Mouse (Mus musculus) layer of hippocampus, postnatal 10 days (tissue): Measurements from ENCODE around the gene Pik3r5. TPM values are rescaled to one million over a fixed set of nuclear protein-coding genes. Genes with fewer than 3 reads are reported as not detected.

ENCODE experiments used
- DNase-seq, 2 experiments: peaks; one replicate each; pipeline ENCODE4 v3.0.0; 2021; ENCODE audit warnings: low spot score in 2 of 2
- total RNA-seq, 2 experiments: library from RNA; stranded (reverse); gene quantifications; 2 replicates each; pipeline ENCODE4 v1.2.3; 2021

Gene Pik3r5
- total RNA-seq, 2 experiments from 2014 or later, result 1.2 to 1.6 TPM

DNA sequence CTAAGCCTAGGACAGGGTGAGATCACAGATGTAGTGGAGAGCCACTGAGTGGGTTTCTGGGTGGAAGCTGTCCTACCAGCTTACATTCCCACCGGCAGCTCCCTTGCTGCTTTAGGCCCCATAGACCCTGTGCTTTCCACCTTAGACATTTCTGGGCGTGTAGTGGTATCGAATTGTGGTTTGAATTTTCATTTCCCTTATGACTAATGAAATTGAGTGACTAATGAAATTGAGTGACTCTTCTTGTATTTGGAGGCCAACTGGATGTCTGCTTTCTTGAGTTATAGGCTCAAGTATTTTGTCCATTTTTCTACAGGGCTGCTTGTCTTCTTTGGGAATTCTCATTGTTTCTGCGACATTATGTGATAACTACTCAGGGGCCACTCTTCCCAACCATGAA is 14.6 kb downstream of the Pik3r5 start:
- DNase-seq, result no peak

DNA sequence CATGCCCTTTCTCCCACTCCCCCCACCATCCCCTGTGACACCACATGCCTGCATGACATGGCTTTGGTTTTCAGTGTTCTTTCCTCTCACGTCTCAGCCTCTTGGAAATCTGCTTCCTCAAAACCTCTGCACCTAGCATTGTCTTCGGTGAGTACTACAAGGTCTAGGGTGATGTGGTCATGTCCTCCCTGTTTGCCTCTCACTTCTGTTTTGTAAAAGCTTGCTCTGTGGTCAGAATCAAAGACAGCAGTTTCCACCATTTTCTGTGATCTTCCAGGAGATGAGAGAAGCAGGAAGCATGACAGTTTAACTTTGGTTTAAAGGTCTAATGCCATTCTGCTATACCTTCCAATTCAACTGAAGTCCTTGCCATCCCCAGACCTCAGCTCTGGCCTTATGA is 15.3 kb downstream of the Pik3r5 start:
- DNase-seq, result no peak

DNA sequence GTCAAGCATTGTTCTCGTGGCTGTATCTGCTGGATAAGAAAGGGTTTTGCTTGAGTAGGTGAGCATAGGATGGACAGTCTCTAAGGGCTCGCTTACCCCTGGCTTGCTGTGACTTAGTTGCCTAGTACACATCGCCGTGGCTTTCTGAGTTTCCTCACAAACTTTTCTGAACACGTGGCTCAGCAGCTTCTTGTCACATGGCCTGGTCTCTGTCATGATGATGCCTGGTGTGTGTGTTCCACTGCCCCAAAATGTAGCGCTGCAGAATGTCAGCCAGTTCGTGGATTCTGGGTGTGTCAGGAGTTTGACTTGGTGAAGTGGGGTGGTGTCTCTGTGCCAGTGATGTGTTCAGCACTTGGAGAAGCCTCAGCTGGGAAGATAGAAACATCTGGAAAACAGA is 16.4 kb downstream of the Pik3r5 start:
- DNase-seq, result no peak

DNA sequence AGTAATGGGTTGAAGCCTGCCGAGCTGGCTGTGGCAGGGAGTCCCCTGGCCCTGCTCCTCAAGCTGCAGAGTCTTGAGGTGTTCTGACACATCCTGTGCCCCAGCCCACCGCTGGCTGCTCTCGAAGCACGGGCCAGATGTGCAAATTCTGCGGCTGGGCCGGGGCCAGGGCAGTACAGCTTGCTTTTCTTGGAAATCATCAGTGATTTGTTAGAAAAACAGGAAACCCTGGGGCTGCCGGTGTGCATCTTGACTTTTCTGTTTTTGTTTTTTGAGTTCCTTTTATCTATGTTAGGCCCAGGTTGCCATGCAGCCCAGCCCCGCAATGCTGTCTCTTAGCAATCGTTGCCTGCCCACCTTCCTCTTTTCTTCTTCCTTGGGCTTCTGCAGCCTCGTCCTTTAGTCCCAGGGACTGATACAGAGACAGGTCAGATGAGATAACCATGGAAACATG is 19.4 kb downstream of the Pik3r5 start:
- no peak for DNase-seq

DNA sequence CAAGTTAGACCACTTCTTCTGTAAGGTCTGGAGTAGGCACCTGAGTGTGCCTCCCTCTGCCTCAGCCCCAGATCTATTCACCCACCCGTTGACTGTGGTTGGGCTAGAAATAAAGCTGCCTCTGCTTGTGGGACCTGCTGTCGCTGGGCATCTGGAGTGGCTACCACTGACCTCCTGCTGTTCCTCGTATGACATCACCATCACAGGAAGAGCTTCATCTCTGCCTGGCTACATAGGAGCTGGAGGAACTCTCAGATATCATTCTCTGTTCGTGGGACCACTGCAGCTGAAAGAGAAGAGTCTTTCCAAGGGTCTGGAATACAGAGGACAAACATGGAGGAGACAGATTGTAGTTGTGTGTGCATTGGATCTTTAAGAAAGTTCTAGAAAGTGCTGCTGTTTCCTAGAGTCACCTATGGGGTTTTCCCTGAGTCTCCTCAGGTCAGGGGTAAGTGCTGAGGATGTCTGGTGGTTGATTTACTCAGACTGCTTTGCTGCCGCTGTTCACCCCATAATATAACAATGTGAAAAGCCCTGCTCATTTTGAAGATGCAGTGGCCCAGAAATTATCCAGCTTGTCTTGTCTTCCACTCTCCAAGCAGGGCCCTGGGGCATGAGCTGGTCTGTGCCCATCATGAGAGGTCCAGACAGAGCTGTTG is 20.0 kb downstream of the Pik3r5 start:
- no peak for DNase-seq

DNA sequence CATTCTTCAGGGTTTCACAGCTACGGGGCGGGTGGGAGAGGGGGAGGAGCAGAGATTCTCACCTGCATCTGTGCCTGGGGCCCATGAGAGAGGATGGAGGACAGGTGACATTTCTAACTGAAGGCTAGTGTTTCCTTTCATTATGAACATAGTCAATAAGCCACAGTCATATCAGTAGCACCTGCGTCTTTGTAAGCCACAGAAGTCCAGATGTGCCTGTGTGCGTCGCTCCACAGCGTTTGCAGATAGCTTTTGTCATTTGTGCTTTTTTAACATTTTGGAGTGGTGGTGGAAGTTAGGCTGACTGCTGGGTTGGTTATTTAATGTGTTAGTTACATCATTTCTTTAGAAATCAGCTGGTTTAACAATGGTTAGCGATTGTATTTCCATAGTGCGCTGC is 20.8 kb downstream of the Pik3r5 start:
- DNase-seq, result no peak

DNA sequence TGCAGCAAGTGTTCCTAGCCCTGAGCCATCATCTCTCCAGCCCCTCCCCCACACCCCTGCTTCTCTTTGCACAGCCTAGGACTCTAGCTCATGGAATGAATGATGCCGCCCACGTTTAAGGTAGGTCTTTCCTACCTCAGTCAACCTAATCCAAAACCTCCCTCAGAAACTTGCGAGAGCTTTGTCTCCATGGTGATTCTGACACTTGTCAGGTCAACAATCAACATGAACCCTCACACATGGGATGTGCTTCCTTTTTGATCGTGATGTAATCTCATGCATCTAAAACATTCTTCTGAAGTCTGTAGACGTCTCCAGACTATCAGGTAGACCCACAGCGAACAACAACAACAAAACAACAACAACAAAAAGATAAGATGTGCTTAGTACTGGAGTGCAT is 21.4 kb downstream of the Pik3r5 start:
- no peak for DNase-seq

DNA sequence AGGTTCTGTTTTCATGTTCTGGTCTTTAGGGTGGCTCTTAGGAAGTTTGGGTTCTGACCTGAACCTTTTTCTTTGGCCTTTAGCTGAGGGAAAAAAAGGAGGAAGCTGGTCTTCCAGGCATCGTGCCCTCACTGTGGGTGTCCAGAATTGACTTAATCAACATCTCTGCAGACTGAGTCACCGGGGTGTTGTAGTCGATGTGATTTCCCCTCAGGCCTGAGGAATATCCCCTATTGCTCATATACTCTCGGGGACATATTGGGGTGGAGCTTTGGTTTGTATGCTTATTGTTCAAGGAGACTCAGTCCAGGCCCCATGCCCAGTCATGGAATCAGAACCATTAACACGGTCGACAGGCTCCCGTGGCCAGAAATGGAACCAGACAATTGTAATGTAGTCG is 26.2 kb downstream of the Pik3r5 start:
- no peak for DNase-seq

DNA sequence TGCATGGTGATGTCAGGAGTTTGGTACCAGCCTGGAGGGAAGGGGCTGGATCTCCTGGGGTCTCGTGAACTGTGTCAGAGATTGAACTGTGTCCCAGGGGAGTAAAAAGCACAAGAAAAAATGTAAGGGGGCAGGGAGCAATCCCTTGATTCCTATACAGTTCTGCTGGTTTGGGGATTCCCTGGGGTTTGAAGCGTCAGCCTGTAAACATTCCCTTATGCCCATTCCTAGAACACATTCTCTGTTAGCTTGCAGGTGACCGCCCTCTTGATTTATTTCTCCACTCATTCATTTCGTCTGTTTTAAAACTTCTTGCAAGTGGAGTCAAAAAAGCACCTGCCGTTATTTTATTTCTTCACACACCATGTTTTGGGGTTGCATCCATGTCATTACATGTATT is 27.1 kb downstream of the Pik3r5 start:
- no peak for DNase-seq

DNA sequence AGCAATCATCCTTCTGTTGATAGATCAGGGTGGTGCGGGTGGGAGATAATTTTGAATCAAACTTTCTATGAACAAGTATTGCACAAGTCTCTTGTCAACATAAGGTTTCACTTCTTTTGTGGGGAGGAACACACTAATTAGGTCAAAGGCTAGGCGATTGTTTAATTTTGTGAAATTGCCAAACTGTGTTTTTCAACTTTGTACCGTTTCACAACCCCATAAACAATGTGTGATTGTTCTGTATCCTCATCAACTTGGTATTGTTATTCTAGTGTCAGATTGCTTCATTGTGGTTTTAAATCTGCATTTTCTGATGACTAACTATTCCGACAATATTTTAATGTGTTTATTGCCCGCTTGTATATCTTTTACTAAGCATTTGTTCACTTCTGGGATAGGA is 27.6 kb downstream of the Pik3r5 start:
- DNase-seq, result no peak

DNA sequence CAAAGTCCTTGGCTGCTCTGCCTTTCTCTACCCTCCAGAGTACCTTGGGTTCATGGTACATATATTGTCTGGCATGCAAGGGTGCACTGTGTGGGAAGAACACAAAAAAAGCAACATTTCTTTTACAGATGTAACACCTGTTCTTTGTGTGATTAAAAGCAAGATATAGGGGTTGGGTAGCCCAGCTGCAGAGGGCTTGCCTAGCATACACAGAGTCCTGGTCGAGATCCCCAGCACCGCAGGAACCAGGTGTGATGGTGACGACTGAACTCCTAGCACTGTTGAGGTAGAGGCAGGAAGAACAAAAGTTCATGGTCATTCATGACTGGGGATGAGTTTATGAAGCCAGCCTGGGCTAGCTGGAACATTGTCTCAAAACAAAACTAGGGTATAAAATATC is 30.8 kb downstream of the Pik3r5 start:
- DNase-seq, result no peak

DNA sequence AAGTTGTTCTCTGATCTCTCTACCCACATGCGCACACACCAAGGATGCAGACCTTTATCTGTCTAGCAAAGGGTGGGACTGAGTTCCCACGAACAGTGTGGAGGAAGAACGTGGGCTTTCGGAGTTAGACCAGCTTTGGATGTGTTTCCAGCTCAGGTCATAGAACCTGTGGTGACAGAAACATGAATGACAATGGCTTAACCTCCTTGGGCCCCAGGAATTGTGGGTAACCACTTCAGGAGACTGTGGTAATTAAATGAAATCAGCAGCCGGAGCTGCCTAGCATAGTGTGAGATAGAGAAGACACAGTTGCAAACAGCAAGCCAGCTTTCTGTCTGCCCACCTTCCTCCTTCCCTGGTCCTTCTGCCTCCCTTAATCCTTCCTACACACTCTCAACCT is 32.3 kb downstream of the Pik3r5 start:
- DNase-seq, result no peak

DNA sequence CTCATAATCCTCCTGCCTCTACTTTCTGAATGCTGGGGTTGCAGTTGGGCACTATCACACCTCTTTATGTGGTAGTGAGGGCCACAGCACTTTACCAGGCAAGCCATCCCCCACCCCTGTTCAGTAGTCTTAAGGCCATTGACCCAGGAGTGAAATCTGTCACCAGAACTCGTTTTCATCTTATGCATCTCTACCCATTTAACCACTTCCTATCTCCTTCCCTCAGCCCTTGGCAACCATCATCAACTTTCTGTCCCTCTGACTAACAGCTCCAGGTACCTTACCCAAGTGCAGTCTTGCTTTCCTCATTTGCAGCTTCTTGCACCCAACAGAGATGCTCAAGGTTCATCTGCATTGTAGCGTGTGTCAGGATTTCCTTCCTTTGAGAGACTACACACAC is 33.2 kb downstream of the Pik3r5 start:
- no peak for DNase-seq

DNA sequence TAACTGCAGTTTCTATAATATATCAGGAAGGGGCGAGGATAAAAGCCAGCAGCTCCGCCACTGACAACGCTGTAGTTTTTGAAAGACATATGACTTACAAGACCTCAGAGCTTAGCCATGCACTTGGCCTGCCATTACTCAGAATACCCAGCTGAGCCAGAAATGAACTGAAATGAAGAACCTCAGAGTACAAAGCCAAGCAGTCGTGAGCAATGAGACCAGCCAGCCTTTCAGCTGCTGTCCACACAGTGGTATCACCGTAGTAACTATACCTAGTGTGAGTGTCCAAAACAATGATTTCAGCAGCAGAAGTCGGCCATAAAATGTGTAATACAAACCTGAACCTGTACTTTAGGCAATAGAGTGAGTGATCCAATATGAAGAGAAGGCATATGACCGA is 35.5 kb downstream of the Pik3r5 start:
- no peak for DNase-seq

DNA sequence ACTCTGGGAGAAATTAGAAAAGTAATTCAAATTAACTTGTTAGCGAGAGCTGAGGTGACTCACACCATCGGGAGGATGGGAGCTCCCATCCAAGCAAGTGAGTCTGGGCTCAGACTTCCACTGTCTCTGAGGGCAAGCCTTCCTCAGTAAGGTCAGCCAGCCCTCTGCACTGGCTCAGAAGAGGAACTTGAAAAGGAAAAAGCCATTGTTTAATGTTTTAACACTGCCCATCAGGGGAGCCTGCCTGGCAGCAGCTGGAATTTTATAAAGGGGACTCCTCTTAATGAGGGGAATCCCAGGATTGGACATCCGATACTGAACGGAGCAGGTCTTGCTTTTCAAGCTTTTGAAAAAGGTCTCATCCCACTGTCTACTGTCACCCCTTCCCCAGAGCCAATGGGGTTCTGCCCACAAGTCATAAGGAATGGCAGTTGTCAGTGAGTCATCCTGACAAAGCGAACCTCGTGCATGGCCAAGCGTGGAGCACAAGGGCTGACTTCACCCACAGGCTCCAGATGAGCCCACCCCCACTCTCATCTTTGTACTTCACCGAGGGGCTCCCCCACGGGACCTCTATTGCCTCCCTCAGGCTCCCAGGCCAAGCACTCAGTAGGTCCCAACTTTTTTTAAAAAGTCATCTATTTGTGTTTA is 36.2 kb downstream of the Pik3r5 start:
- DNase-seq, result no peak

DNA sequence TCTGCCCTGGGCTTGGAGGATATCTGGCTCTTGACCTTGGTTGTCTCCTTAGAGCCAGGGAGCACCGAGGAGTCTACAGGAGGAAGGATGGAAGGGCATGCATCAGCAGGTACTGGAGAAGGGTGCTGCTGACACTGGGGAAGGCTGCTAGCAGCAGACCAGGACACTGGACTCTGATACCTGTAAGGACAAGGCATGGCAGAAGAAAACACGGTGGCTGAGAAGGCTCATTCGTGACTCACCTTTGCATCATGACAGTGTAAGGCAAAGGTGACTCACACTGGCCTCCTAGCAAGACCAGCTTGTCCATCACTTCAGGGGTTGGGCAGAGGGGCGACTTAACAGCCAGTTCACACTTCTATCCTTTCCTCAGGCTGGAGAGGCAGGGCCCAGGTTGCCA is 37.0 kb downstream of the Pik3r5 start:
- no peak for DNase-seq

DNA sequence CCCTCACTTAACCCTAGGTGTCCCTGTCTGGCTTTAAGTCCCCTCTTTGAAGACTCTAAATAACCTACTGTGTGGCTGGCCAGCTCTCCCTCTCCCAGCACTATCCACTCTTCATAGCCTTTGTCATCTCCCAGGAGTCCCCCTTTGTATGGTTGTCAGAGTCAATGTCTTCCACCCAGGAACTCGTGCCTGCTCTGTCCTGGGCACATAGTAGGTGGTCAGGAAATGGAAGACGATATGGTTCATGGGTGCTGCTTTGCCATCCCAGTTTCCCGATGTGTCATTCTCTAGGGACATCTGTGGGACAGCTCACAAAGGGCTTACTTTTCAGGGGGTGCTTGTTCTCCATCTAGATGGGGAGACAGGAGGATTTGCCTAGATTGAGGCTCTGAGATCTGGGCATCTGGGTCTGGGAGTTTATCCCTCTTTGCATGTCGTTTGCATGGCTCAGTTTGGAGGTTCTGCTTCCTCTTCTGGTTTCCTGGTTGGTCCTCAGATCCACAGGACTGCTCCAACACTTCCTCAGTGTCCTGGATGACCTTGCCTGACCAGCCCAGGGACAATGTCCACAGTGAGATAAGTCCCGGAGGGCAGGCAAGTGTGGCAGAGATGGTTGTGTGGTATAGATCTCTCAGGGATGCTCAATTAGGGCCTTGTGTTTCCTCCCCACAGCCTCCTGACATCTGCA is 40.4 kb downstream of the Pik3r5 start:
- no peak for DNase-seq

DNA sequence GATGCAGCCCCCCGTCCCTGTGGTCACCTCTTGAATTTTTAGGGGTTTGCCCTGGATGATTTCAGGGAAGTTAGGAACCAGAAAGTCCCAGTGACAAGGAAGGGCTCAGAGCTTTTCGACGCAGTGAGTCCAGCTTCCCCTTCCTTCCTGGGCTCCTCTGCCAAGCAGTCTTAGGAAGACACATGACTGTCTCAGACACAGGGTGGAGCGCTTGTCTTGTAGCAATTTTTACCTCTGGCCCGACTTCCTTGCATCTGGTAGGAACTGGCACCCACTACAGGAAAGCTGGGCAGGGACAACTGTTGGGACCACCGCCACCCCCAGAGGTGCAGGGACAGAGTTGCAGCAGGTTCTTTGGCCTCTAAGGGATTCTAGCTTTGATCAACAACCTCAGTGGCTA is 42.7 kb downstream of the Pik3r5 start:
- DNase-seq, result no peak

DNA sequence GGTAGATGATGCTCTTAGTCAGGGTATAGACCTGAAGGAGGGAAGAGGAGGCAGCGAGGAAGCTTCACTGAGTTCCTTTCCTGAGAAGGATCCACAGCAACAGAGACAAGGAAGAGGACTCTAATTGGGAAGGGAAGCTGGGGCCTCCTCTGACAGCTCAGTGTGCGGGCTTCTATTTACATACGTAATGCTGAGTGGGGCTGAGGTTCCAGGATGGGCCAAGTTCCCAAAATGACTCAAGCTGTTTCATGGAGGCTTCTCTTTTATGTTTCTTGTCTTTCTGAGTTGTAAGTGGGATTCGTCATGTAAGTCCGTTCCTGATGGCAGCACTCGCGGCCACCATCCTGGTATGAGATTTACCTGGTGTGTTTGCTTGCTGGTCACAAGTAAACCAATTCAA is 43.8 kb downstream of the Pik3r5 start:
- DNase-seq, result no peak

DNA sequence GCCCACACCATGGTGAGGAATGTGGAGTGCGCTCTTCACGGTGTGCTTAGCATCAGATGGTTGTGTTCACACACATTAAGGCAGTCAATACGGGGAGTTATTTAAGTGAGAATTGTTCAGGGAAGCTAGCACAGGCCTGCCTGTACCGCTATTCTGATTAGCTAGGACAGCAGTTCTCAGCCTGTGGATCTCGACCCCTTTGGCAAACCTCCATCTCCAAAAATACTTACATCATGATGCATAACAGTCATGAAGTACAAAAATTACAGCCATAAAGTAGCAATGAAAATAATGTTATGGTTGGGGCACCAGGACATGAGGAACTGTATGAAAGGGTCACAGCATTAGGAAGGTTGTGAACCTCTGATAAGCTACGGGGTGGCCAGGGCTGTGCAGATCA is 45.7 kb downstream of the Pik3r5 start:
- no peak for DNase-seq

DNA sequence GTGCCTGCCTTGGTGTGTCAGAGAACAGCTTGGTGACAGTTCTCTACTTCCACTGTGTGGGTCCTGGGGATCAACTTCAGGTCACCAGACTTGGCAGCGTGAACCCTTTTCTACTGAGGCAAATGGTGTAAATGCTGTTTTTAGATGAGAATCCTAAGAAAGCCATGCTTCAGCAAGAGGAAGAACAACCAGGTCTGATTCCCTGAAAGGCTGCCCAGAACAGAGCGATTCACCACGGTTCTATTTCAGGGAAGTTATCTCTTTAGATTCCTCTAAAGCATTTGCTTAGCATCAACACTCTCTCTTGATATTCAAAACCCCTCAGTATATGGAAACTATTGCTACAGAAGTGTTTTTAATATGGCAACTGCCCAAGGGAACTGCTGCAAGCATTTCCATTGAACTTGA is 46.7 kb downstream of the Pik3r5 start:
- DNase-seq, result no peak

DNA sequence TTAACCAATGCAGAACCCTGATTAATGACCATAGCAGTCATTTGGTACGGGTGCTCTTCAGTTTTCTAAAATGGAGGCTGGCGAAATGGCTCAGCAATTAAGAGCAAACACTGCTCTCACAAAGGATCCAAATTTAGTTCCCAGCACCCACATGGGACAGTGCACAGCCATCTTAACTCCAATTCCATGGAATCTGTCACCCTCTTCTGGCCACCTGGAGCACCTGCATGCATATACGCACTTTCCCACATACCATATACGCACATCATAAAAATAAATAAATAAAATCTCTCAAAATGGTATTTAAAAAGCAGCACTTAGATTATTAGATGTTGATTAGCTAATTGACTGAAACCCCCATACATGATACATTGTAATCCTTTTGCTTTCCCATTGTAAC is 48.7 kb downstream of the Pik3r5 start:
- DNase-seq, result no peak

DNA sequence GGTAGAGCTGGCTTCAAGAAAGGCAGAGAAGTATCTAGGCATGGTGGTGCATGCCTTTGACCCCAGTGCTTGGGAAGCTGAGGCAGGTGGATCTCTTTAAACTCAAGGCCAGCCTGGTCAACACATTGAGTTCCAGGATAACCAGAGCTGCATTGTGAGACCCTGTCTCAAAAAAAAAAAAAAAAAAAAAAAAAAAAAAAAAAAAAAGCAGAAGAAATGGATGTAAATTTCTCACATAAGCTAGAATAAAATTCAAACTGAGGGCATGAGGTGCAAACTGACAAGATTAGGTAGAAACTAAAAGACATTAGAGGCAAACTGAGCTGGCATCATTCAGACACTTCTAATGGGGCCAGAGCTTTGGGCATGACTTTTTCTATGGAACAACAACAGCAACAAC is 50.1 kb downstream of the Pik3r5 start:
- DNase-seq, result no peak
